Mouse (Mus musculus) liver, adult 2 months (tissue): ENCODE results near the gene Oas1g. TPM values are rescaled to one million over a fixed set of nuclear protein-coding genes. Genes with fewer than 3 reads are reported as not detected.
"Not testable (repeated sequence)": the region's sequence is repeated elsewhere in the genome, so short reads cannot be mapped to it uniquely, and the experiment has no call there.

Source experiments
- DNase-seq: peaks from one replicate; pipeline ENCODE4 v3.0.0-alpha.2; 2011; ENCODE audit warnings: low read depth, low spot score; ENCODE audit errors: extremely low read depth
- H3K27ac ChIP-seq: fragments of 200-500 bp; replicated peaks from 2 replicates; pipeline ENCODE4 v1.5.1; 2012; ENCODE audit warnings: low read depth, mild to moderate bottlenecking, control low read depth, inconsistent platforms, low read length; ENCODE audit not compliant: insufficient read depth
- H3K27me3 ChIP-seq: fragments of 200-500 bp; 2 replicates; pipeline ENCODE4 v1.6.1; 2012; ENCODE audit warnings: mild to moderate bottlenecking, moderate library complexity, low read length, inconsistent platforms; ENCODE audit not compliant: control insufficient read depth, insufficient read depth
- H3K36me3 ChIP-seq: fragments of 200-500 bp; 2 replicates; pipeline ENCODE4 v1.6.1; 2012; ENCODE audit warnings: low read length, inconsistent platforms; ENCODE audit not compliant: control insufficient read depth, insufficient read depth
- H3K4me1 ChIP-seq: fragments of 200-500 bp; 2 replicates; pipeline ENCODE4 v1.6.1; 2011; ENCODE audit warnings: low read length; ENCODE audit not compliant: control insufficient read depth, insufficient read depth
- H3K4me3 ChIP-seq: fragments of 200-500 bp; 2 replicates; pipeline ENCODE4 v1.5.1; 2011; ENCODE audit warnings: low read depth, mild to moderate bottlenecking, control low read depth, low read length, moderate library complexity; ENCODE audit not compliant: insufficient read depth
- H3K79me2 ChIP-seq: fragments of 200-500 bp; 2 replicates; pipeline ENCODE4 v1.6.1; 2012; ENCODE audit warnings: inconsistent platforms, mild to moderate bottlenecking, low read length, moderate library complexity; ENCODE audit not compliant: control insufficient read depth, insufficient read depth
- H3K9ac ChIP-seq: fragments of 200-500 bp; 2 replicates; pipeline ENCODE4 v1.6.1; 2012; ENCODE audit warnings: low read depth, mild to moderate bottlenecking, control low read depth, inconsistent platforms, low read length
- CTCF ChIP-seq: fragments of 200-500 bp; IDR thresholded peaks from 2 replicates; pipeline ENCODE4 v1.5.1; 2011; ENCODE audit warnings: low read depth, low read length, control low read depth
- POLR2A ChIP-seq: fragments of 200-500 bp; IDR thresholded peaks from 2 replicates; pipeline ENCODE4 v1.6.1; 2011; ENCODE audit warnings: low read length, control low read depth; ENCODE audit not compliant: insufficient read depth; ENCODE audit errors: extremely low read depth
- WGBS: fragments of 180-500 bp; shearing (Covaris S2); methylation state at CpG from one replicate; pipeline ENCODE4 v1.1.7; 2018; 5-methylcytosine and 5-hydroxymethylcytosine counted together
- polyA plus RNA-seq: library from polyadenylated mRNA; depleted of rRNA; stranded (reverse); fragments of >200 nt; gene quantifications from 2 replicates; pipeline ENCODE4 v1.2.3, GENCODE M21; 2012; rRNA removed
- total RNA-seq: library from RNA; depleted of rRNA; stranded (reverse); fragments of >200 nt; gene quantifications from 2 replicates; pipeline ENCODE4 v1.2.3, GENCODE M21; 2014; rRNA removed

Gene Oas1g
- 3.5 and 4.3 TPM in 2 replicates for total RNA-seq
- polyA plus RNA-seq: 0.73 and 2.9 TPM in 2 replicates

DNA sequence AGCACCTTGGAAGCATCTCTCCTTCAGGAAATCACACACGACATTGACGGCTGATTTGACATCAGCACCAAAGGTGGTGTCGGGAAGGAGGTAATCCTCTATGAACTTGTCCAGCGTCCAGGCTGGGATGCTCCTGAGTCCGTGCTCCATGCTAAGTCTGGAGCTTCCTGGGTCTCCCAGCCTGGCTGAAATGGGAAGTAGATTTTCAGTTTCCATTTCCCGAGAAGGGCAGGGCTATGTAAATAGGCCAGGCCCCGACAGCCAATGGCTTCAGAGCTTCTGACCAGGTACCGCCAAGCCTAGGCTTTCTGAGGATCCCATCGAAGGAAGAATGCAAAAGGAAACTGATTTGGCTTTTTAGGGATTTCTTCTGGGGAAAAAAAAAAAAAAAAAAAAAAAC is at the start of gene Oas1g:
Gene Oas1g, minus strand, starts transcription at position 201 of the 400 bp plus-strand sequence.
- Histone ChIP-seq H3K4me3 (peak within 1 kb of the TSS; percentile 3; the same call in 1 of the 2 replicates), H3K9ac (peak within 1 kb of the TSS; percentile 8)
- not testable (repeated sequence) for H3K79me2 ChIP-seq, H3K27me3 ChIP-seq, H3K36me3 ChIP-seq, H3K27ac ChIP-seq, H3K4me1 ChIP-seq
- DNase-seq: peak; percentile 9
- WGBS: 15% methylated on average over 5 of the region's 9 CpGs

DNA sequence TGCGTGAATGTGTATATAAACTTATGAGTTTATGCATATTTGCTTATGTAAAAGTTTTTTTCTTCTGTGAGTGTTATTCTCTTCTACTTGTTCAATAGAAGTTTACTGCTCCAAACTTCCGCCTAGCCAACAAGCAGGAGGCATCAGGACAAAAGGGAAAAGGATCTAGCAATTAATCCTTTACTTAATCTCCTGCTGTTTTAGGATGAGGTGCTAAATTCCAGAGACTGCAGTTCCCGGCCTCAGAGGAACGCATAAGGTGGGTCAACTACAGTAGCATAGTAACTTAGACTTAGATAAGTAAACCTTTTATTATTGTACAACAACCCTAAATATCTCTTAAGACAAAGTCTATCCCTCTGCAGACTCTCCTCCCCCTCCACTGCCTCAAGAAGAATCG is 46.6 kb upstream of the Oas1g start:
- no peak overlapping the region for H3K4me3 ChIP-seq
- H3K27ac ChIP-seq: no peak overlapping the region
- no peak overlapping the region for H3K9ac ChIP-seq
- no peaks in the 10 kb centered on the region for H3K79me2 ChIP-seq
- H3K27me3 ChIP-seq: 0 out of 2 replicates have a peak, but pooled peaks cover 3% of the 10 kb centered on the region
- no peaks in the 10 kb centered on the region for H3K36me3 ChIP-seq
- H3K4me1 ChIP-seq: no peaks in the 10 kb centered on the region
- 38% methylated on average over 5 of the region's 5 CpGs for WGBS
- no peak for DNase-seq
- TF ChIP-seq POLR2A: no peak
- TF ChIP-seq CTCF: no peak

GRCm38 (mm10) chr5:120927036-120927435 is 39.6 kb upstream of the Oas1g start:
- 0 out of 2 replicates have a peak, but pooled peaks cover 3% of the 10 kb centered on the region for H3K27me3 ChIP-seq
- H3K79me2 ChIP-seq: no peaks in the 10 kb centered on the region
- H3K27ac ChIP-seq: no peak overlapping the region
- no peaks in the 10 kb centered on the region for H3K36me3 ChIP-seq
- TF ChIP-seq POLR2A (no peak), CTCF (peak; percentile 35; the same call in 1 of the 2 replicates)
- H3K4me3 ChIP-seq: no peak overlapping the region
- 7% methylated on average over 1 of the region's 1 CpGs for WGBS
- H3K9ac ChIP-seq: no peak overlapping the region
- no peak for DNase-seq
- H3K4me1 ChIP-seq: no peaks in the 10 kb centered on the region

- WGBS: 37% methylated on average over 2 of the region's 2 CpGs
- not testable (repeated sequence) for H3K27me3 ChIP-seq, H3K9ac ChIP-seq, H3K27ac ChIP-seq, H3K4me1 ChIP-seq, H3K36me3 ChIP-seq, H3K79me2 ChIP-seq, H3K4me3 ChIP-seq, DNase-seq
Measured at GRCm38 (mm10) chr5:120926311-120926710, 38.9 kb upstream of the Oas1g start.

DNA sequence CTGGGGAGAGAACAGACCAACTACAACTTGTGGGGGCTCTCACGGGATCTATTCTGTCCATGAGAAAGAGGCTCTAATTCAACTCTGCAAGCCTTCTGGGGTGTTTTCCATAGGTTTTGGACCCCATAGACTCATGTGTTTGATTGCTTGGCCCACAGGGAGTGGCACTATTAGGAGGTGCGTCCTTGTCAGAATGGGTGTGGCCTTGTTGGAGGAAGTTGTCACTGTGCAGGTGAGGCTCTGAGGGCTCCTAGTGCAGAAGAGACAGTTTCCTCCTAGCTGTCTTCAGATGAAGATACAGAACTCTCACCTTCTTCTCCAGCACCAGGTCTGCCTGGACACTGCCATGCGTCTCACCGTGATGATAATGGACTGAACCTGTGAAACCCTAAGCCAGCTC is 37.1 kb upstream of the Oas1g start:
- not testable (repeated sequence) for H3K9ac ChIP-seq, H3K36me3 ChIP-seq, H3K79me2 ChIP-seq, H3K4me1 ChIP-seq, DNase-seq, H3K27ac ChIP-seq, H3K27me3 ChIP-seq, H3K4me3 ChIP-seq
- WGBS: 85% methylated on average over 4 of the region's 4 CpGs

GRCm38 (mm10) chr5:120923969-120924368 is 36.6 kb upstream of the Oas1g start:
- Histone ChIP-seq H3K79me2 (no peaks in the 10 kb centered on the region), H3K27ac (no peak overlapping the region), H3K9ac (no peak overlapping the region), H3K36me3 (no peaks in the 10 kb centered on the region), H3K4me3 (no peak overlapping the region), H3K4me1 (no peaks in the 10 kb centered on the region), H3K27me3 (no peaks in the 10 kb centered on the region)
- DNase-seq: no peak
- TF ChIP-seq CTCF (no peak), POLR2A (no peak)
- 58% methylated on average over 4 of the region's 4 CpGs for WGBS
